Mouse (Mus musculus): ENCODE measurements at regions not wholly inside any gene's neighbourhood (a gene's known extent, or its start where the extent isn't known, plus 50 kb on each side); places are given as distances from the start of the nearest gene placed in this dataset.

- DNase-seq (ENCODE audit: low spot score in 2 of 2) = no peak
These were observed 51.3 kb downstream of the 3110018I06Rik start for GRCm38 (mm10) chr12:107539683-107540082.

DNA sequence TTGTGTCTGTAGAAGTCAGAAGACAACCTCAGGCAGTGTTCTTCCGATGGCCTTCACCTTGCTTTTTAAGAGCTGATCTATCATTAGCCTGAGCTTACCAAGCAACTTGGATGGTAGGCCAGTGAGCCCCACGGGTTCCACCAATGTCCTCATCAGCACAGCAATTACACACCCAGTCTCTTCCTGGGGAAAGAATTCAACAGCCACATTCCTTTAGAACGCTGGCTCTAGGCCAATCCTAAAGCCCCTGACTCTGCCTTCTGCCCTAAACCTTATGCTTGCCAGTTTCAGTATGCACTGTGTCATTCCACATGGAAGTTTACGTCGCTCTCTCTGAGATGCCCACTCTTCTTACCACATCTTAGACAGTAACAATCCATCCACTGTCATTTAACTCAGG, 52.8 kb downstream of the 3110018I06Rik start:
- DNase-seq (ENCODE audit: low spot score in 2 of 2) = no peak

DNA sequence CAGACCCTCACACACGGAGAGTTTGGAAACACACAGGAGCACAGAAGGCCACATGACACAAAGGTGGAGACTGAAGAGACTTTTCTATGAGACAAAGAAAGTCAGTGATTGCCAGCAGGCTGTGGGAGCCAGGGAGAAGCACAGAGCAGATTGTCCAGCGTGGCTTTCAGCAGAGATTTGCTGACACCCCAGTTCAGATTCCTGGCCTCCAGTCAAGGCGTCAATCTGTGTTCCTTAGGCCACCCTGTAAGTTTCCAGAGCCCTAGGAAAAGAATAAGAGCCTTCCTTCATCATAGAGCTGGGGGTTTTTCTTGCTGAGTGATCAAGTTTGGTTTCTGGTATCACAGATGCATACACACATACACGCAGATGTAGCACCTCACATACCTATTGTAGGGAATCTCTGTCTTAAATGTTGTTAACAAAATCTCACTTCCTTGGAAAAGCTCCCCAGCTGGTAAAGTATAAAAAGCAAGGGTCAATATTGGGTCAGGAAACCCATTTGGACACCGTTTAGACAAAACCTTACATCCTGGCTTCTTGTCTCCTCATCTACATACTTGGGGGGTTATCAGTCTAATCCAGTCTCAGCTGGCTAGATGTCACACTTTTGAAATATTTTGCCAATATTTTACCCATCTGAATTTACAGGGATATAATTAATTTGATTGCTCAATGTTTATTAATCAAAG, 58.9 kb downstream of the 3110018I06Rik start:
- no peak for DNase-seq (ENCODE audit: low spot score in 2 of 2)

- no peak for DNase-seq (ENCODE audit: low spot score in 2 of 2)
These were observed 59.5 kb downstream of the 3110018I06Rik start for GRCm38 (mm10) chr12:107547886-107548448.

- DNase-seq (ENCODE audit: low spot score in 2 of 2) = no peak
These were observed 61.2 kb downstream of the 3110018I06Rik start for GRCm38 (mm10) chr12:107549452-107550296.

DNA sequence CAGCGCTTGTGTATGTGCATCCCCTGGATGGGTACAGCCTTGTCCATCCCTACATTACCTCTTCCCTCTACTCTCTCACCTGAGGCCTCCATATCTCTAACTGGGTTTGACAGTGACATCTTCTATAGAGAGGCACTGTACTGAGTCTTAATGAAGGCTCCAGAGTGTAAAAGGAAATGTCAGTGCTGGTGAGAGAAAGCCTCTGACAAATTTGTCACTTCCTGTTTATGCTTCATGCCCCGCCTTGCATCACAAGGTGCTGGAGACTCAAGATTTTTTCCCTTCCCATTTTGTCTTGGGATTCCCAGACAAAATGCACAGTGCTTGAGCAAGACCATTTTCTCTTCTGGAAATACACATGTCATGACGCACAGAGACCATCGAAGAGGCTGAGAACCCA, 70.8 kb downstream of the 3110018I06Rik start:
- no peak for DNase-seq (ENCODE audit: low spot score in 2 of 2)

DNA sequence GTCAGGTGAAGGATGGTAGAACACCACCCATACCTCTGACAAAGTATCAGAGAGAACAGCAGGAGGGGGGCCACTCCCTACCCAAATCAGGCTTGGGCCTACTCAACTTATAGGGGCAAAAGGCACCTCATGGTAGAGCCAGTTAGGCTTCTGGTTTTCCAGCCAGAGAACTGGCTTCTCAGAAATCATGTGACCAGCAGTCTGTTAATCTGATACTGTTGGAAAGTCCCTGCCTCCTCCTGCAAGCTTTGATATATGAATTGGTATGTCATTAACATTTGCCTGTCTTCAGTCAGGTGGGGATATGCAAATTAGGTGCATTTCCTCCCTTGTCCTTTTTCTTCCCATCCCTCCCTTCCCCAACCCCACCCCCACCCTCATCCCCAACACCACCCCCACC, 71.7 kb downstream of the 3110018I06Rik start:
- DNase-seq (ENCODE audit: low spot score in 2 of 2) = no peak

- no peak for DNase-seq (ENCODE audit: low spot score in 2 of 2)
These were observed 84.2 kb downstream of the 3110018I06Rik start for GRCm38 (mm10) chr12:107572586-107572985.

DNA sequence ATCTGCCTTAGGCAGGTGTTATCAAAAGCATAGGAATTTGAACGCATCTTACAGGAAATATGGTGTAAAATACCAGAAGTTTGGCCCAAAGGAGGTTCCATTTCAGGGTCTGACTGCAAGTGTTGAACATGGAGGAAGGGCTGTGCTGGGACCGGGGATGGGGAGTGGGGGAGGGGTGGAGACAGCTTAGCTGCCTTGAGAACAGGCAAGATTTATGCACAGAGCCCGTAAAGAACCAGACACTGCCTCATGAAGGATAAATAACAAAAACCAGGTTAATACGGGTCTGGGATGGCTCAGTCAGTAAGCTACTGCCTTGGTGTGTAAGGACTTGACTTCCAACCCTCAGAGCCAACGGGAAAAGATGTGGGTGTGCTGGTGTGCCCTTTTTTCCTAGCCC, 91.1 kb downstream of the 3110018I06Rik start:
- no peak for DNase-seq (ENCODE audit: low spot score in 2 of 2)

GRCm38 (mm10) chr12:107583151-107583720, 94.8 kb downstream of the 3110018I06Rik start:
- no peak for DNase-seq (ENCODE audit: low spot score in 2 of 2)

DNA sequence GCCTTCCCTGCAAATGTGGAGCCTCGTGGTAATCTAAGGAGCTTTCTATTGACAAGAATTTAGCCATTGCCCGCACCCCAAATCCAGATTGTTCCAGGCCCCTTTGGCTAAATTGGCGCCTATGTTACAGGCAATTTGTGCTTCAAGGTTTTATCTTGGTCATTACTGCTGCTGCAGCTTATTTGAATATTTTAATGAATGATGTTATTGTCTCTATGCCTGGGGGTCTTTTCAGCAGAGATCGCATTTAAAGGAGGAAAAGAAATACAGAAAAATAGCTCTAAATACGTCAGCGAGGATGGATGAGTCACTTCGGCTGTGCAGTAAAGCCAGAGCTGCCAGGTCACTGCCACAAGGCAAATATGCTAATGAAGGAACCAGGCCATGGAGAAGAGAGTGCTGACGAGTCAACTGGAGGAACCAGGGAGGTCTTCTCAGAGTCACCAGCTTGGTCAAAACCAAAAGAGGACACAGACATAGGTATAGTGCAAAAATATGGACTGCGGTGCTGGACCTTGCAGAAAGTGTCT, 97.3 kb downstream of the 3110018I06Rik start:
- DNase-seq (ENCODE audit: low spot score in 2 of 2) = no peak

GRCm38 (mm10) chr12:107596236-107596635, 107.8 kb downstream of the 3110018I06Rik start:
- DNase-seq (ENCODE audit: low spot score in 2 of 2) = no peak

- no peak for DNase-seq (ENCODE audit: low spot score in 2 of 2)
These were observed 112.1 kb downstream of the 3110018I06Rik start for GRCm38 (mm10) chr12:107600576-107600975.

DNA sequence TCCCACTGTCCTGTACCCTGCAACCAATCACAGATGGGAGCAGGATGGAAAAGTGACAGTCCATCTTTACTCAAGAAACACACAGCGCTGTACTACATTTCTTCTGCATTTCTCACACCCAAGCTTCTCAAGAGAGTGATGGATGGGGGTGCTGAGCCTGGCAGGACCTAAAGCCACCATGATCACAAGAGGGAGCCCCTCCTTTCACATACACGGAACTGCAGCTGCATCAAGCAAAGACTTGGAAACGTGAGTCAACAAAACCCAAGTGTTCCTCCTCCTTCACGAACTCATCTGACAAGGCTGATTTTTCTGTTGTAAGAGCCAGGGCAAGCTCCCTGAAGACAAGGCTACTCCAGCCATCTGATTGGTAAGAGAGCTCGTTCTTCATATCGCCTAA, 120.5 kb downstream of the 3110018I06Rik start:
- no peak for DNase-seq (ENCODE audit: low spot score in 2 of 2)

GRCm38 (mm10) chr12:107609986-107610385, 121.6 kb downstream of the 3110018I06Rik start:
- DNase-seq (ENCODE audit: low spot score in 2 of 2) = no peak

GRCm38 (mm10) chr12:107617212-107617994, 129.0 kb downstream of the 3110018I06Rik start:
- no peak for DNase-seq (ENCODE audit: low spot score in 2 of 2)

DNA sequence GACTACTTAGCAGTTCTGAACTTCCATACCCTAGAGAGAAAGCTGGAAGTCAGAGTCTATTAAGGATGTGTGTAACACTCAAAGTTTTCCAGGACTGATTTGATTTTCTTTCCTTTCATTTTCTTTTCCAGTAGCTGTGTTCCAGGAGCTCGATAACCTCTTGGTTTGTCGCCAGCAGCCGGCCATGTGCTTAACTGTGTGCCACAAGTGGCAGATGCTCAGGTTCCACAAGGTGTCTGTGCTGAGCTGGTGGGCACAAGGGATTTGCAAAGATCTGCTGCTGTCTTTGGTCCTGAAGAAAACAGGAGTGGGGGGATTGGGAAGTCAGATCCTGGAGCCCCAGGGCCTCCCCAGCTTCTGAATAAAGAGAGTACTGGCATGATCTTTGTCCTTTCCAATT, 136.0 kb downstream of the 3110018I06Rik start:
- DNase-seq (ENCODE audit: low spot score in 2 of 2) = no peak

DNA sequence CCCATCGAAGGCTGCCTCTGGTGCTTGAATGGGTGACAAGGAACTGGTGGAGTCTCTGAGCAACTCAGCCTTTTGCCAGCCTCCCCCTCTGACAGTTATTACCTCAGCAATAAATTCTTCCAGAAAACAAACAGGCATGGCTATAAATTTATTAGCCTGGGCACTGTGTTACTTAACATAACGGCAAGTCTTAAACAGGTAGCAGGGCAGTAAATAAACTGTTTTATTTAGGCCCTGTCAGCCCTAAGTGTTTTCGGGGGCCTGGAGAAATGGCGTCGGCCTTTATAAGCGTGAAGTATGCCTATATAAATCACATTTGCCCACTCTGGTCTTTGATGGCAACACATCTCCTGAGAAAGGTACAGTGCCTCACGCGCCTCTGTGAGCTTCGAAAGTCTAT, 159.6 kb downstream of the 3110018I06Rik start:
- DNase-seq (ENCODE audit: low spot score in 2 of 2) = no peak

DNA sequence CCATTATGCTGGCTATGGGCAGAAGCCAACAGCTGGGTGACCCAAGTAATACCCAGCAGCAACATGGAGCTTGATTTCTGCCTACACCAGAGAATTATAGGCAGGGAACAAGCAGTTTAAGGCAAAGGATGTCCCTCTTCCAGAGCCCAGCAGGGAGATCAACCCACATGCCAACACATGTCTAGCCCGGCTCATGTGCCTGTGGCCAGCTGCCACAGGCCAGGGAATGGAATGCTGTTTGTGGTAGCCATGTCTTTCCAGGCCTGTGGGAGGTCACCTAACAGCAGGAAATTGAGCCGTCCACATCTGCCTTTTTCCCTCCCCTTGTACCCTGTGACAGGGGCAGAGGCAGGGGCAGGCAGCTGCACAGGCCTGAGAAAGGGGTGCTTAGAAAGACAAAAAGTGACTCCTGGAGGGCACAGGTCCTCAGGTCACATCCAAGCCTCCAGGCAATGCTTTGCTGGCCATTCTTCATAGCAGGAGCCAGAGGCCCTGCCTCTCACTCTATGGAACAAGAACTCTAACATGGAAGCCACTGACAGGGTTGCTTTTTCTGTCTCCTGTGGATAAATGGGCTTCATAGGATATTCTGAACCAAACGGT, 163.8 kb downstream of the 3110018I06Rik start:
- DNase-seq (ENCODE audit: low spot score in 2 of 2) = no peak

DNA sequence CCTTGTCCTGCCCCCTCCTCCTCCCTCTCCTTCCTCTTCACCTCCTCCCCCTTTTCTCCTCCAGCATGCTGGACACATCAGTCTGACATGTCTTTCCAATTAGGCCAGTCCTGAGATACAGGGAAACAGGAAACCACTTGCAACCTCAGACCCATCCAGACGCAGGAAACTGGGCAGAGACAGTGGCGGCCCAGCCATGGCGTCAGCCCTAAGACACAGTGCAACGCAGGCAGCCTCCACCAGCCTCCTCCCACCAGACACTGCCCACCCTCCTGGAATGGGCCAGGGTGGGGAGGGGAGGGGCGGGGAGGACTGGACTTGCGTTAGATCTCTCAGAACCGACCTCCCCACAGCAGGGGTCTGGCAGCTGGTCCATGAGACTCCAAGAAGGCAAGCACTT, 164.7 kb downstream of the 3110018I06Rik start:
- no peak for DNase-seq (ENCODE audit: low spot score in 2 of 2)

Data from adrenal gland, postnatal 4 days (tissue).